Mouse (Mus musculus): ENCODE measurements around the gene Vmp1.

- TF ChIP-seq CTCF (IDR thresholded peaks at IDR 0.05; ENCODE audit: insufficient read depth, low read length) (no peak), POLR2A (IDR thresholded peaks at IDR 0.05; ENCODE audit: borderline replicate concordance, extremely low read depth, low read depth, low read length) (no peak)
These were observed 112.4 kb downstream of the Vmp1 start for GRCm38 (mm10) chr11:86571047-86571855.

All from lung, adult 2 months (tissue).